Mouse (Mus musculus) kidney, postnatal 4 days (tissue): ENCODE data around the gene Hvcn1.
"Not testable (repeated sequence)": the region's sequence is repeated elsewhere in the genome, so short reads cannot be mapped to it uniquely, and the experiment has no call there.

ENCODE experiments used
- DNase-seq, 2 experiments: peaks; one replicate each; pipeline ENCODE4 v3.0.0; 2021; ENCODE audit warnings: mixed read lengths in 2 of 2

Hvcn1 gene

GRCm38 (mm10) chr5:122208909-122209308 is 2.3 kb downstream of the Hvcn1 start:
- no peak for DNase-seq

- DNase-seq = peak; percentile 67 to 77
These were observed 3.2 kb downstream of the Hvcn1 start for GRCm38 (mm10) chr5:122209591-122210368.

GRCm38 (mm10) chr5:122210890-122211289 is 4.3 kb downstream of the Hvcn1 start:
- DNase-seq = no peak

- no peak for DNase-seq
These were observed 5.5 kb downstream of the Hvcn1 start for GRCm38 (mm10) chr5:122212125-122212524.

- DNase-seq = not testable (repeated sequence)
These were observed 6.2 kb downstream of the Hvcn1 start for GRCm38 (mm10) chr5:122212820-122213219.

GRCm38 (mm10) chr5:122213861-122214260 is 7.3 kb downstream of the Hvcn1 start:
- no peak for DNase-seq

DNA sequence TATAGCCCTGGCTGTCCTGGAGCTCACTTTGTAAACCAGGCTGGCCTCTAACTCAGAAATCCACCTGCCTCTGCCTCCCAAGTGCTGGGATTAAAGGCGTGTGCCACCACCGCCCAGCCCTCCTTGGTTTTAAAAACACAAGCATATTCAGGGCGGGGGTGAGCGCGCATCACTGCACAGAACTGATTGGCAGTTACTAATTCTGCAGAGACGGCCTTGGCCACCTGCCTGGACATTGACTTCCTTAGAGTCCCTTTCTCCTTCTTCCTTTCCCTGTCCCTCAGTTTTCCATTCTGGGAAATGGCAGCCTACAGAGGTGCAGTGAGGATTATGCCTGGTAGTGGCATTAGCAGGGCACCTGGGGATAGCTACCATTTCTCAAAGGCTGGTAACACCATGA is 11.0 kb downstream of the Hvcn1 start:
- no peak for DNase-seq

GRCm38 (mm10) chr5:122218109-122218905 is 11.7 kb downstream of the Hvcn1 start:
- DNase-seq = no peak

- no peak for DNase-seq
These were observed 12.3 kb downstream of the Hvcn1 start for GRCm38 (mm10) chr5:122218928-122219327.

DNA sequence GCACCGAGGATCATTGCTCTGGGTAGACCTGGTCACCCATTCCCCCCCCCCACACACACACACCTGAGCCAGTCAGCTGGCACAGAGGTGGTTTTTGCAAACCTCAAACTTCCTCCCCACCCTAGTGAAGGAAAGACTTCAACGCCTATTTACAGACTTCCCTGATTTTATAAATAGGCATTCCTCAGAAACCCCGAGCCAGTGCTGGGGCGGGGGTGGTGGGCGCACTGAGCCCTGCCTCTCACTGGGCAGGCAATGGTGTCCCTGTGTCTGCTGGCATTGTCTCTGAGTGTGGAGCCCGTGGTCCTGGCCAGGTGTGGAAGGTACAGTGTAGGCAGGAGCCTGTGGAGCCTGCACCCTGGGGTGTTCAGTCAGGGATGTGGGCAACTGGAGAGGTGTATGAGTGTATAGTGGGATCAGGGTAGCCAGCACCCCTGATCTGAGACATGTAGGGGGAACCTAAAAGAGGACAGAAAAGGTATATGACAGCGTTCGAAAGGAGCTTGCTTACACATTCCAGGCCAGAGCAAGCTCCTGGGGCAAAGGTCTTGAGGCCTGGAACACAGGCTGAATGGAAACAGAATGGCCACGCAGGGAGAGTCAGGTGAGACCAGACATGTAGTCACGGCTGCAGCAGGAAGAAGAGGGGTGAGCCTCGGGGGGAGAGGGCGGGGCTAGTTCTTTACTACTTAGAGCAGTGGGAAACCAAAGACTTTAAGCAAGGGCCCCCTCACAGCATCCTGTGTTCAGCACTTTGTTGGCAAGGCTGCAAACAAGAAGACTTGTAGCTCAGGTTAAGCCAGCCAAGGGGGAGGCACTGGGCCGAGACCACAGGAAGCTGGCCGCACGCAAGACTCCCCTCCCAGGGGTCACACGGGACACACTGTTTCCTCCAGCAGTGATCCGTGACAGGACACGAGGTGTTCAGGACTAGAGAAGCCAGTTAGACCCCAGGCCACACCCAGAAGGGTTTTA is 13.3 kb downstream of the Hvcn1 start:
- DNase-seq = peak; percentile 50 to 75

DNA sequence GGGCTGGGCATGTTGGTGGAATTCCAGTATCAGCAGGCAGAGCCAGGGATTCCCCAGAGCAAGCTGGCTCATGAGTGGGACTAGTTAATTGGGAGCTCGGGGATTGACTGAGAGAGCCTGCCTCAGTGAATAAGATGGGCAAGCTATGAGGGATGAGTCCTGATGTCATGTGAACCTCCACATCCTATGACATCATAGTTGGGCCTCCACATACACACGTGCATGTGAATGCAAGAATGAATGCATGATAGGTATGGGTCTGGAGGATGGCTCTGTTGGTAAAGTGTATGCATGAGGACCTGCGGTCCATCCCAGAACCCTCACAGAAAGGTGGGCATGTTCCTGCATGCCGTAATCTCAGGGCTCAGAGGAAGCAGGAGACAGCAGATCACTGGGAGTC is 14.5 kb downstream of the Hvcn1 start:
- no peak for DNase-seq

DNA sequence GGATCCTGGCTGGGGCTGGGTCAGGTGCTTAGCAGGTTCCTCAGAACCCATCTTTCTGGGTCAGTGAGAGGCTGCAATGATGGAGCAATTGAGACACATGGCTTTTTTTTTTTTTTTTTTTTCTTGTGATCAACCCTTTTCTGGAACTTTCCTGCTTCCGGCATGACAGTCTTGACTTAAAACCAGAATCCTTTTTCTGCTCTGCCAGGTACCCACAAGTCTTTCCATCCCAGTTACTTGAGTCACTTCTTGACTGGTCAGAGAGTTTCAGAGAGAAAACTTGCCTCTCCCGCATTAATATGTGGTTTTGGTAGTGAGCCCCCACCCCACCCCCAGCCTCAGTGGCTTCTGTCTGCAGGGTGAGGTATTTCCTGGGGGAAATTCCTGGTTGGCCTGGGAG is 17.7 kb downstream of the Hvcn1 start:
- no peak for DNase-seq

- no peak for DNase-seq
These were observed 21.7 kb downstream of the Hvcn1 start for GRCm38 (mm10) chr5:122228271-122228765.

DNA sequence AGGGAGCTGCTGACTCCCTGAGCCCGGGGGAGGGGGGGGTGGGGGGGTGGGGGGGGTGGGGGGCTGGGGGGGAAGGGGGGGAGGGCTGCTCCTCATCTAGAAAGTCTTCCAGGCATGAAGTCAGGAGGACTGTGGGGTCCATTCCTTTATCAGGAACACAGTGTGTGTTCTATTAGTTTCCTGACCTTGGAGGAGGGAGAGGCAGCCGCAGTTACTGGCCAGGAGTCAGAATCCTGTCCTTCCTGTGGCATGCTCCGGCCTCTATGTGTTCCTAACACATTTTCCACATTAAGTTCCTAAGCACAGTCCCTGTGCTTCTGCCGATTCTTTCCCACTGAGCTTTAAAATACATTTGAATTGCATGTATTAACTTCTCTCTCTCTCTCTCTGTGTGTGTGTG is 22.2 kb downstream of the Hvcn1 start:
- peak; percentile 28 to 48 for DNase-seq

DNA sequence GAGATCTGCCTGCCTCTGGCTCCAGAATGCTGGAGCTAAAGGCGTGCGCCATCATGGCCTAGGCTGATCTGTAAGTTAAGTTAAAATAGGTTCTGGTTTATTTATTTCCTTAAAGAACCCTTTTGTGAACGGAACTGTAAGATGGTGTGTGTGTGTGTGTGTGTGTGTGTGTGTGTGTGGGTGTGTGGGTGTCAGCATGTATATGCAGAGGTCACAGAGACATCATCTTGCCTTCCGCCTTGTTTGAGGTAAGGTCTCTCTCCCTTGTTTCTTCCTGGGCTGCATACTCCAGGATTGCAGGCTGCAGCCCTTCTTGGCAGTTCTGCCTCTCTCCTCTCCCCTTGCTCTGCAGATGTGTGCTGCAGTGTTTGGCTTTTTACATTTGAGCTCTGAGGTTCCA is 24.2 kb downstream of the Hvcn1 start:
- DNase-seq = no peak

- DNase-seq = no peak
These were observed 24.8 kb downstream of the Hvcn1 start for GRCm38 (mm10) chr5:122231431-122231830.

GRCm38 (mm10) chr5:122232004-122232403 is 25.4 kb downstream of the Hvcn1 start:
- no peak for DNase-seq

DNA sequence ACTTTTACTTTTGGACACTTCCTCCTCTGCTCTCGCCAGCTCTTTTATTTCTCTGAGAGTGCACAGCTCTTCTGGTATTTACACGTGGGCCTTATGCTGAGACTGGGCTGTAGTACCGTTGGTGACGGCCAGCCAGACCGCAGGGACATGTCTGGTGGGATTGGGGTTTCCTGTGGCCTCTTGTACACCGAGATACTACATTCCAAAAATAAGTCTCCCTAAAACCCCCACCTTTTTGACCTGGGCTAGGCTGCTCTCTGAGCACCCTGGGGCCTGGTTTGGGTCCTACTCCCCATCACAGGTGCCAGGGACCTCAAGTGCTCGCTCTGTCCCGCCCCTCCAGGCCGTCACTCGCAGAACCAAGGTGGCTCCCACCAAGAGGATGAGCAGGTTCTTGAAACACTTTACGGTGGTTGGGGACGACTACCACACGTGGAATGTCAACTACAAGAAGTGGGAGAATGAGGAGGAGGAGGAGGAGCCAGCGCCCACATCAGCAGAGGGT is 26.5 kb downstream of the Hvcn1 start:
- DNase-seq = no peak

GRCm38 (mm10) chr5:122233695-122234094 is 27.1 kb downstream of the Hvcn1 start:
- DNase-seq = peak; percentile 22 to 34

DNA sequence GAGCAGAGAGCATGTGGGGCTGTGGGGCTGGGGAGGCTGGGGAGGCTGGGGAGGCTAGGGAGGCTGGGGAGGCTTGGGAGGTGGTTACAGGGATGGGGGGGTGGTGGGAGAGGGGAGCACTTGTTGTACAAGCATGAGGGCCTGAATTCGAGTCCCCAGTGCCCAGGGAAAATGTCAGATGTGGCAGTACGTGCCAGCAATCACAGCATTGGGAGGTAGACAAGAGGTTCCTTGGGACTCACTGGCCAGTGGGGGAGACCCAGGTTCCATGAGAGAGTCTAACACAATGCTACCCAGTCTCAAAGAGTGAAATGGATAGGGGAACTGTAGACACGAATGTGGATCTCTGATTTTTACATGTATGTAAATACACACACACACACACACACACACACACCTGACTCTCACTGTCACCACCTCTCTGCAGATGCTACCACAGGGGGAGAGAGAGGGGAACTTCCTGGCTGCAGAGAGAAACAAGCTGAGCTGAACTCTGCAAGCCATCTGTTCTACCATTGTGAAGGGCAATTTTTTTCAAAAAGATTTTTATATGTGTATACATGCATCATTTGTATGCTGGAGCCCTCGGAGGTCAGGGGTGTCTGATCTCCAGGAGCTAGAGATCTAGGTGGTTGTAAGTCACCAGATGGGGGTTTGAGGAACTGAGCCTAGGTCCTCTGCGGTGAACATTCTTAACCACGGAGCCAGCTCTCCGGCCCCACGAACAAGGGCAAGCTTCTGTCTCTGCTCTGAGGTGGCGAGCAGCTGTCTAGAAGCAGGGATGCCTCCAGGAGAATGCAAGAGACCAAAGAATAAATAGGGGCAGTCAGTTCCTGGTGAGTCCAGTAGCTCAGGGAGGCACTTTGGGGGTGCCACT is 28.0 kb downstream of the Hvcn1 start:
- DNase-seq = no peak

- no peak for DNase-seq
These were observed 28.7 kb downstream of the Hvcn1 start for GRCm38 (mm10) chr5:122235196-122235836.
